Mouse (Mus musculus): ENCODE data around the gene Nacad. TPM values are rescaled to one million over a fixed set of nuclear protein-coding genes. Genes with fewer than 3 reads are reported as not detected.

The Nacad gene
- total RNA-seq, 2 experiments from 2014 or later: 0.49 to 1.1 TPM

Other genes with a start within 250 kb of the Nacad start
- 10 to 100 TPM; 38.5 to 39.0 TPM for gene Zmiz2, start 217.0 kb downstream of the Nacad start, total RNA-seq (2021)
- gene Ppia, start 190.6 kb downstream of the Nacad start, total RNA-seq (2021): 100 to 1,000 TPM; 316 to 357 TPM
- gene H2afv, start 161.6 kb downstream of the Nacad start, total RNA-seq (2021): 10 to 100 TPM; 67.7 to 69.4 TPM
- gene Purb, start 130.1 kb downstream of the Nacad start, total RNA-seq (2021): 10 to 100 TPM; 34.4 to 36.8 TPM
- gene Myo1g, start 85.1 kb downstream of the Nacad start, total RNA-seq (2021): 1 to 10 TPM; 1.5 to 2.4 TPM
- gene Ccm2, start 59.2 kb downstream of the Nacad start, total RNA-seq (2021): 10 to 100 TPM; 23.9 to 24.3 TPM
- gene Tbrg4, start 20.0 kb upstream of the Nacad start, total RNA-seq (2021): 100 to 1,000 TPM in 1 of 2 experiments, 10 to 100 TPM in 1; 98.2 to 109 TPM
- not detected for gene Wap, start 32.6 kb upstream of the Nacad start, total RNA-seq (2021)
- 1 to 10 TPM; 5.8 to 7.0 TPM for gene Ramp3, start 52.5 kb upstream of the Nacad start, total RNA-seq (2021)
- gene Gm11983, start 231.6 kb upstream of the Nacad start, total RNA-seq (2021): not detected

Data from heart, postnatal 25 days (tissue).